Mouse (Mus musculus) heart, adult 2 months (tissue): ENCODE measurements around the gene Meis1.

Experiments
- CTCF ChIP-seq: fragments of 200-600 bp; IDR thresholded peaks from 2 replicates; pipeline ENCODE4 v1.8.1; 2022; ENCODE audit warnings: antibody characterized with exemption, mild to moderate bottlenecking, moderate library complexity
- EP300 ChIP-seq: fragments of 200-500 bp; IDR thresholded peaks from 2 replicates; pipeline ENCODE4 v1.6.1; 2011; ENCODE audit warnings: low read depth, low read length, control low read depth; ENCODE audit not compliant: insufficient read depth
- POLR2A ChIP-seq: fragments of 200-500 bp; IDR thresholded peaks from 2 replicates; pipeline ENCODE4 v1.6.1; 2011; ENCODE audit warnings: mild to moderate bottlenecking, low read depth, low read length, control low read depth; ENCODE audit not compliant: insufficient read depth

DNA sequence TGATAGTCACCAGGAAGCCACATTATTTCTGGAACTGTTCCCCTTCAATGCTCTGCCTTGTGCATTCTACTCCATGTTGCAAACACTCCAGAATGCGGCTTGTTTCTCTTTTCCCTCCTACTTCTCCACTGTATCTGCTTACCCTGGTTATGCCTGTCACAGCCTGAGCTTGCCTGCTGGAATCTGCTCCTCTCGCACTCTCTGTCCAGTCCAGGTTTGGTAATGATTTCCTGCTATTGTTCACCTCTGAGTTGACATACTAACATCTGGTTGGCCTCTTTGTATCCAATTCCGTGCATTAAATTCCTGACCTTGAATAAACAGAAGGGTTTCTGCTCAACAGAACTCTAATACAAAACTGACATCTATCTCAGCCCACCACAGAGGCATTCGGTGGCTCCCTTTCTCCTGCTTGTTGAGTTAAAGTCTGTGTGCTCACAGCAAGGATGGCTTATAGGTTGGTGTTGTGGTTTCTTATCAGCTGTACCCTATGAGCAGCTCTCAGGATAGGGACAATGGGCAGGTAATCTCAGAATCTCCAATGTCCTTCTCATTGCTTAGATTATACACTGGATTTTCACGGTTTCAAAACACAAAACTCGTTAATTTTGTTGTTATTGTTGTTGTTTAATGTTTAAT is 152.5 kb downstream of the Meis1 start:
- TF ChIP-seq CTCF (no peak), EP300 (no peak), POLR2A (no peak)
